Mouse (Mus musculus) gastrocnemius, postnatal 10 days (tissue): ENCODE data around the gene Dido1. TPM values are rescaled to one million over a fixed set of nuclear protein-coding genes. Genes with fewer than 3 reads are reported as not detected.

Experiments
- DNase-seq: peaks from one replicate; pipeline ENCODE4 v3.0.0; 2021; ENCODE audit warnings: mixed read lengths
- total RNA-seq, 2 experiments: library from RNA; stranded (reverse); gene quantifications; 2 replicates each; pipeline ENCODE4 v1.2.3; 2021

The Dido1 gene
- total RNA-seq, 2 experiments from 2014 or later: 21.4 to 32.2 TPM

DNA sequence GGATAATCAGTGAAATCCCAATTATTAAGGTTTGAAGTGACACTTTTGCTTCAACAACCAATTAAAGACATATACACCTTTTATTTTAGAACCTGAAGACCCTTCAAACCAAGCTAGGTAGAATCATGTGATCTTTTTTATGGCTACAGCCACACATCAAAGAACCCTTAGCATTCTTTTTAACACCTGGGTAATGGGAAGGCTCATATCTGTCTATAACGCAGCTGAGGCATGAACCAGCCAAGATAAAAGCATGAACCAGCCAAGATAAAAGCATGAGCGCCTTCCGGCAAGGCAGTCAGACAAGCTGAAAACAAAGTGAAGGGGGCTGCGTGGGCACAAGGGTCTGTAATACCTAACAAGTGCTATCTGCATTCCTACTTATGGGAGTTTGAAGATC is 25.8 kb downstream of the Dido1 start:
- no peak for DNase-seq

DNA sequence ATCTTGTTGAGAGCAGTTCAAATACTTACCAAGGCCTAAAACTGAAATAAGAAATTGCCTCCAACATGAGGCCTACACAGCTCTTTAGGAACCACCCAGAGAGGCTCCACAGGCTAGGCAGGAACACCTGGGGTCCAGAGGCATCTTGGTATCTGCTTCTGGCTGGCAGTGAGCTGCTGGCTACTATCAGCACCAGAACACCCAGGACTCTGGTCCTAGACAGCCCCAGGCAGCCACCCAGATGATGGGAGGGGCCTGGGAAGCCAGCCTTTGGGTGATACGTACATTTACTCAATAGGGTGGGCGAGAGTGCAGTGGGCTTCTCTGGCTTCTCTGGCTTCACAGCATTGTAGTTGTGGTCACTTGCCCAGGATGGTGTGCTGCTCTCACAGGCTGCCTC is 26.3 kb downstream of the Dido1 start:
- DNase-seq: no peak

DNA sequence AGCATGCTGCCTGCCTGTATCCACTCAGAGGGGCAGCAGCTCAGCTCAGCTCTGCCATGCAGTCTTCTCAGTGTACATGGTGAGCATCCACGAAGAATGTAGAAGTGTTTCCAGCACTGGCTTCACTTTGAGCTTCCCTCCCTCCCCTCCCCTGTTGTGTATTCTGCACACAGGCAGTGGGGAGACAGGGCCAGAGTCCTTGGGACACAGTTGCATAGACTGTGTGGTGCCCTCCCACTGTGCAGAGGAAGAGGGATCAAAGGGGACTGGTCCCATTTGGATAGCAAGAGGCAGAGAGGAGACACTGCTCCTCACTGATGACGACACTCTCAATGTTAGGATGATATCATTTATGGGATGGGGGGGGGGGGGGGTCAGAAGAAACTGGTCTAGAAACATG is 28.6 kb downstream of the Dido1 start:
- DNase-seq: no peak

DNA sequence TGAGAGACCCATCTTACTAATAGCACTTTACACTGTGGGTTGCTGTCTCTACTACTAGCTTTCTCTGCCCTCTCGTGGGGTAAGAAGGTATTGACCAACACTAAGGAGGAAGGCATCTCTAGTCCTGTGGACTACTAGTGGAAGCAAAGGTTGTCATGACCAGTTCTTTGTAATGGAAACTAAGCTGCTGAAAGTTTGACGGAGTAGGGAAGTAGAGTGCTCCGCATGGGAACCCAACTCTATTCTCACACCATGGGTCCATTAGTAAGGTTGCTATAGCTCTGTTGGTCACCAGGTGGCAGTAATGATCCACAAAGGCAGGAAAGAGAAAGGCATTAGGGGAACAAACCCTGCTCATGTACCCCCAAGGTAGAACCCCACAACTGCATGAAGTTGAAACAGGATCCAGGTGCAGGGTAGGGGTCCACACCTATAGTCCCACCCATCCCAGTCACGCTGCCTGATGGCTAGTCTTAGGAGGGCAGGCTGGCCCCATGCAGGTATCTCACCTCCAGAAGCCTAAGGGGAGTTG is 31.1 kb downstream of the Dido1 start:
- DNase-seq: peak; percentile 54

DNA sequence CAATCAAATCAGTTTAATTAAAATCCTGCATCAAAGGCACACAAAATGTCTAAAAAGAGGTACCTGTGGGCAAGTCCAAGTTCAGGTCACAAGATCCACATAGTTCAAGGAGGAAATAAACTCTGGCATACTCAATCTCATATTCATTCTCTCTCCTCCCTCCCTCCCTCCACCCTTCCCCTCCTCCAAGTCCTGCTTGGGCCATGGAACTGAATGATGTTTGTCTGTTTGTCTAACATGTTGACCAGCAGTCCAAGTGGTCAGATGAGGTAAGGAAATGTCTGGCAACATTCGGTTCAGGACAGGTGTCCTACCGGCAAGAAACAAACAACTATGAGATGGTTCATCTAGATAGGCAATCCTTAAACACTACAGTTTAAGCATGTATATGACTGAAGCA is 33.1 kb downstream of the Dido1 start:
- DNase-seq: no peak

DNA sequence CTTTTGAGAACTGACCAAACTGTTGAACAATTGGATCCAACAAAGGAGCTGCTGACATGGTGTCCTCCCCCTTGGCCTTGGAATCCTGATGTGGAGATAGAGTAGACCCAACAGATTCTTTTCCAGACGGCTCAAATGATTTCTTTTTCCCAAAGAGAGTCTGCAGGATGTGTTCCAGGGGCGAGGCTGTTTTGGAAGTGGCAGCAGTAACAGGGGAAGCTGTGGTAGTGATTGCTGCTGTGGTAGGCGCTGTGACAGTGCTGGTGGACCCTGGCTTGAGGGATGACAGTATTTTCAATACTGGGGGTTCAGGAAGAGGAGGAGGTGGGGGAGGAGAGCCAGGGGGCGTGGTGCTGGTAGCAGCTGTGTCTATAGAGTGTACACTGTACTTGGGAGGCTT is 47.8 kb downstream of the Dido1 start:
- DNase-seq: no peak

DNA sequence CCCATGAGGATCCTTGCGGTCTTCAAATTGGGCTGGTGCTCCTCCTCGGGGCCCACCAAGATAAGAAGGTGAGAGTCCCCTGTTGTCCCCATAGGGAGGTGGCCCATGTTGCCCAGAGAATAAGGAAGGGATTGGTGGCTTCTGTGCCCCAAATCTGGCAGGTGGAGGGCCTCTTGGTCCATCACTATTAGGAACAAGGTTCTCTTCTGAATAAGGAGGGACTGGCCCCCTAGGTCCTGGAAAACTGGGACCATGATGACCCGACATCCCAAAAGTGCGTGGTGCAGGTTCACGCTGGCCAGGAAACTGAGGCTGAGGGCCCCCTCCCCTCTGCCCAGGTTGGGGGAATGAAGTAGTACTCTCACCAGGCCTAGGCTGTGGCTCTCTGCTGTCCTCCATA is 49.3 kb downstream of the Dido1 start:
- DNase-seq: no peak

DNA sequence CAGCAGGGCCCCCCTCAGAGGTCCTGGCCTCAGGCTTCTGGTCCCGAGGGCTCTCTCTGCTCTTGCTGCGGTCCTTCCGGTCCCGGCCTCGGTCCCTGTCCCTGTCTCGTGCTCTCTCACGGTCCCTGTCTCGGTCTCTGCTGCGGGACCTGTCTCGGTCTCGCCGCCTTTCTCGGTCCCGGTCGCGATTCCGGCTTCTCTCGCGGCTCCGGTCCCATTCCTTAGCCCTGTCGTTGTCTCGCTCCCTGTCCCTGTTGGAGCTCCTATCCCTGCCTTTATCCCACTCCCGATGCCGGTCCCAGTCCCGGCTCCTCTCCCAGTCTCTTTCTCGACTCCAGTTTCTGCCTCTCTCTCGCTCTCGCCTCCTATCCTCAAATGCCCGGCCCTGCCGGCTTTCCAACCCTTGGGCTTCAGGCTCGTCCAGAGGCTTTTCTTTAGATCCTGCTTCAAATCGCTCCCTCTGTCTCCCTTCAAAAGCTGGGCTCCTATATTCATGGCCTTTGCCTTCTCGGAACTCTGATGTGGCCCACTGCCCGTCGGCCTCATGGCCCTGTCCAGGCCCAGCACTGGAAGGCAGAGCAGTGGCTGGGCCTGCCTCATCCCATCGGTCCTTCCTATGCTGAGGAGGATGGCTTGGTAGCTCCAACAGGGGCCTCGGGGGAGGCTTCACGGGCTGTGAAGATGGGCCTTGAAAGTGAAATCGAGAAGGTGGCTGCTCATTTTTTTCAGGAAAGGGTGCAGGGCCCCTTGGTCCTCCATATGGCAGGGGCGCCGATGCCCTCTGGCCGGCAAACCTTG is 50.2 kb downstream of the Dido1 start:
- DNase-seq: peak; percentile 14

DNA sequence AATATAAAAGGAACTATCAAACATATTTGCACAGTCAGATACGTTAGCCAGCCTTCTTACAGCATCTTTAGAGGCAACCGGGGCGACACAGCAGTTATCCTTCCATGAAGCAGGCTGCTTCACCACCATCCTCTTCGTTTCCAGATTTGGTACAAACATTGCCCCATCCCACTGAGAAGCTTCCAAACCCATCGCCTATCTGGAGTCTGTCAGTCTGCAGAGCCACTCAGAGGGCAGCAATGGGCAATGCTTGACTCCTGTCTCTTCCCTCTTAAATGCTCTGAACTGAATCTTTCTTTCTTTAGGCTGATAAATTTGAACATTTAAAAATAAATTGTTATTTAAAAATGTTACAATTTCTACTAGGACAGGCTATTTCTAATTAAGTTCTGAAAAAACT is 51.4 kb downstream of the Dido1 start:
- no peak for DNase-seq

DNA sequence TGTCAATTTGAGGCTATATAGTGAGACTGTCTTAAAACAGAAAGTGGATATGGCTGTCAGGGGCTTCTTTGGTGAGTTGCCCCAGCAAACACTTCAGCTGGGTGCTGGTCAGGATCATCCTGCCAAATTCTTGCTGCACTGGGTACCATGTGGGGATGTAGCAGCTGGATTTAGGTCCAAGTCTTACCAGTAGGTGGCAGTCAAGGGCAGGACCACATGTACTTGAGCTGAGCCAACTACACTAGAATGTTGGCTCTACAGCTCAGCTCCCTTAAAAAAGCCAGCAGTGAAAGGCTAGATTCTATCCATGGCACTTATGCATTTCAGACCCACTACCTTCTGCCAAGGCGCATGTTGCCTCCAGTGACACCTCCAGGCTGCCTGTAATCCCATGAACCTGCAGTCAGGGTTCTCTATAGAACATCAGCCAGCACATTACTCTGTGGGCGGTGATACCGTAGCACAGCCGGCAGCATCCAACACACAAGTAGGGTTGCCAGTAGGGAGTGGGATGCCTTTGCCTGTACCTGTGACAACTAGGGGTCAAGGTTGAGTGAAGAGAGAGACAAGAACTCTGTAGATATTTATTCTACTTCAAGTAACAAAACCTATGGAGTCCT is 52.3 kb downstream of the Dido1 start:
- DNase-seq: peak; percentile 72

DNA sequence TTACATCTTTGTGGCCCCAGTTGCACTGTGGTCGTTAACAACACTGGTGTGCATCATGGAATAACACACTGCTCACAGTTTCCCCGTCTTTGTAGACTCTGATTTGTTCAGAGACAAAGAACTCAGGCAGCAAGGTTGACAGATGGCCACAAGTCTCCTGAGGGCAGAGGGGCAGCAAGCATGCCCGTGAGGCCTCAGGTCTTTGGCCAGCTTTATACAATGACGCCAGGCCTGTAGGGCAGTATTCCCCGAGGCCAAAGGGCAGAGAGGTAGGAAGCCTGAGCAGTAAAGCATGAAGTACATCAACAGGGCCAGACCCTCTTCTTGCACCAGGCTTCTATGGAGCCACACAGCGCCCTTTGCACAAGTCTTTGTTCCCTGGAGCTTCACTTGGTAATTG is 54.6 kb downstream of the Dido1 start:
- no peak for DNase-seq

DNA sequence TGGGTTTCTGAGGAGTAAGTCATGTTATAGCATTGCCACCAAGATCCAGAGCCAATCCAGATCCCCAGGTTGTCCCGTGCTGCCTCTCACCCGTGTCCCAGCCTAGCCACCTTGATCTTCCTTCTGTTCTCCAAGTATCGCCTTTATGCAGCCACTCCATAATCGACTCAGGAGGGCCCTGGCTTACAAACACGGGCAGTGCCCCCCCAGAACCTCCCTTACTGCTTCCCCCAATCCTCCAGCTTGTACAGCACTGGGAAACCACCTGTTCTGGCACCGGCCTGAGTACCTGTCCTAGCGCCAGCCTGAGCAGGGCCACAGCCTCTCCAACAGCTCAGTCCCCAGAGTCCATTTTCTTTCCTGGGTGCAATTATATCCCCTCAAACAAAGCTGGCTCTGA is 55.1 kb downstream of the Dido1 start:
- no peak for DNase-seq

DNA sequence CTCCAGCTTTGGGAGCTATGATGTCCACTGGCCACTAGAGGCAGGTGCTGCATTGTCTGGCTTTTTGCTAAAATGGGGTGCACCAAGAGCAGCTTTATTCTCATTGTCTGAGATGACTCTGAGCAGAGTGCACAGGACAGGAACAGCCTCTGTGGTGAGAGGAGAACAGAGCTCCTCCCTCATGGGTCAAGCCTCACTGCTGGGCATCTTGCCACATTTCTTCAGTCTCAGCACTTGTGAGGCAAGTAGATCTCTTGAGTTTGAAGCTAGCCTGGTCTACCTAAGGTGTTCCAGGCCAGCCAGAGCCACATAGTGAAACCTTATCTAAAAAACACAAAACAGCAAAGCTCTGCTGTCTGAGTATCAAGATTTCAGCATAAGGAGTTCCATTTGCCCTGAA is 63.0 kb downstream of the Dido1 start:
- DNase-seq: no peak

DNA sequence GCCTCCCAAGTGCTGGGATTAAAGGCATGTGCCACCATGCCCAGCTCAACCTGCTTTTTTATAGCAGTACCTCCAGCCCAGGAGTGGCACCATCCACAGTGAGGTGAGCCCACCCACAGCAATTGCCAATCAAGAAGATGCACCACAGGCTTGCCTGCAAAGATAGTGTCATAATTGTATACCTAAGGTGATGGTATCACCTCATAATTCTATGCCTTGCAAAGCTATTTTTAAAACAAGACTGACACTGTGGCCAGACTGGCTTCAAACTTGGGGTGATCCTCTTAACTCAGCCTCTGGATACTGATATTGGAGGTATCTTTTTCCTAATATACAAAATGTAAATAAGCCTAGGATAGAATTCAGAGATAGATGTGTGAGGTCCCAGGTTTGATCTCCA is 66.2 kb downstream of the Dido1 start:
- no peak for DNase-seq

DNA sequence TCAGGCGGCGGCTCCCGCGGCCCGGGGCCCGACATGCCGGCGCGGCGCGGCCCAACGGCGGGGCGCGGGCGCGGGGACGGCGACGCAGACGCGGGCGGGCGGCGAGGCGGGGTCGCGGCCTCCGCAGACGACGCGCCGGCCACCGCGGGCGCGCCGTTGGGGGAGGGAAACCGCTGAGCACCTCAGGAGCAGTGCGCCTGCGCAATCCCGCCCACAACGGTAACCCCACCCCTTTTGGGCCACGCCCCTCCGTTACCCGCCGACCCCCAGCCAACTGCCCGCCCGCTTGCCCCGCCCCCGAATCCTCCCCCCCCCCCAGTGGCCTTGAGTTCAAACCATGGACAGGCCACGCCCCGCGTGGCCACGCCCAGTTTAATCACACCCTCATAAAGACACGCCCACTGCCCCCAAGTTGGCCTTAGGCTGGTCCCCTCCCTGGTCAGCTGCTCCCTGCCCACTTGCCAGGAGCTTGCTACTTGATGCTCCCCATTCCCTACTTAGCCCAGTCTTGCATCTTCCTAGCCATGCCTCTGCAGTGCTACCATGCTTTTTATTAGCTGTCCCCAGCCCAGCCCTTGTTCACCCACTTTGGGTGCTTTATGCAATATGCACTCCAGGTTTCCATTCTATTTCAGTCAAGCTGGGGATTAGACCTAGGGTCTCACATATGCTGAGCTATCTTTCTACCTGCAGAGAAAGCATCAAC is 67.1 kb downstream of the Dido1 start, which contains the start of gene Tcfl5:
Gene Tcfl5 (minus strand): TSS at position 154 of the 706 bp plus-strand sequence.
- DNase-seq: peak; percentile 32

DNA sequence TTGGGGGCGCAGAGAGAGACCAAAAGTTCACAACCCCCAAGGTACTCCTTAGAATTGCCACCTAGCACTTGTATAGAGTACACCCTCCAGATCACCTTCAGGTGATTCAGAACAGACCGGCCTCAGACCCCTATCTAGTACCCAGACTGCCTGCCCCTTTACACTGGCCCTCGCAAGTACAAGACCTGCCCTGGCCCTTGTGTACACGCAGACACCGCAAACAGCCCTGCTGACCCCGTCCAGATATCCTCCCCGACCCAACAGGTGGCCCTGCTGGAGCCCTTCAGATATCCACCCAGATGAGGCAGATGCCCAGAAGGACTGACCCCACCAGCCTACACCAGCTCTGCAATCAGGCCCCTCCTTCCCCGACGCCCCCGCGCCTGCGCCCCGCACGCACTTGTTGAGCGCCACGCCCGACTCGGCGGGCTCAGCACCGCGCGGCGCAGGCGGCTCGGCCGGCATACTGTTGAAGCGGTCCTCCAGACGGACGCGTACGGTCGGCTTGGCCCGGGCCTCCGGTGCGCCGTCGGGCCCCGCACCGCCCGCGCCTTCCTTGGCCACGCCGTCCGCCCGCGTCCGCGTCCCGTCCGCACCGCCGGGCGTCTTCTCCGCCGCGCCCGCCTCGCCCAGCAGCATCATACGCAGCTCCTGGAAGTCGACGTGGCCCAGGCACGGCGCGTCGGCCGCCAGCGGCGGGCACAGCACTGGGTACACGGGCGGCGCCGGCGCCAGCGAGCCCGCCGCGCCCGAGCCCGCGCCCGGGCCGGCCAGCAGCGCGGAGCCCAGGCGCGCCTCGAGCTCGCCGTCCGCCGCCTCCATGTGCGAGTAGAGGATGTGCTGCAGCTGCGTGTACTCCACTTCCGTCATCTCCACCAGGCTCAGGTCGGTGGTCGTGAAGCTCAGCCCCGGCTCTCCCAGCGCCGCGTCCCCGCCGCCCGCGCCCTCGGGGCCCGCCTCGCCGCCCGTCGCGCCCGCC is 67.9 kb downstream of the Dido1 start:
- no peak for DNase-seq

DNA sequence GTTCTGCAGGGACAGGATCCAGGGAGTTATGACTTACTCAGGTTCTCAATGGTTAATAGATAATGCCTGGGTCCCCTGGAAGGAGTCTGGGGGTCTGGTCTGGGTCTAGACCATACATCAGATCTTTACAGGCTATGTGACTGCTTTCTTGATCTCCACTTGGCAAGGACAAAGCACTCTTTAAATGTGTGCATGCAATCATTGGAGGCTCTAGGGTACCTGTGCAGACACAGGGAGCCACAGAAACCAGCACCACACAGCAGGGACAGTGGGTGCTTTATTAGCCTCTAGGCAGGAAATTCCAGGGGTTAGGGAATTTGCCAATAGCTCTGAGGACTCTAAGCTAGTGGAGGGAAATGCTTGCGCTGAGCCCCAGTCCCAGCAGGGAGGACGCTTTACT is 97.9 kb downstream of the Dido1 start:
- no peak for DNase-seq

DNA sequence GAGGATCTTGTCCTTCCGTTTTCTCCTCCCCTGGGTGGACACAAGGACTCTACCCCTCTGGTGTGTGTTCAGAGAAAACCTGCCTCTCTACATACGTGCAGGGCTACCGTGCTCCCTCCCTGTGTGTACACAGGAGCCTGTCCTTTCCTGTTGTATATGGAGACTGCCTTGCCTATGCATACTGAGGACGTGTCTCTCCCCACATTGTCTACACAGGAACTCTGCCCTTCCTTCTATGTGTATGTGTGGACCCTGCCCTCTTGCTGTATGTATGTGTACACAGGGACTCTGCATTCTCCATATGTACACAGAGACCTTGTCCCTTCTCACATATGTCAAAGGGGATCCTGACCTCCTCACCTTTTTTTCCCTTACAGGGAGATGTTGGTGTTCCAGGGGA is 99.5 kb downstream of the Dido1 start:
- no peak for DNase-seq
